Mouse (Mus musculus) spleen, adult 2 months (tissue): ENCODE measurements at regions not wholly inside any gene's neighbourhood (a gene's known extent, or its start where the extent isn't known, plus 50 kb on each side); places are given as distances from the start of the nearest gene placed in this dataset.
"Not testable (repeated sequence)": the region's sequence is repeated elsewhere in the genome, so short reads cannot be mapped to it uniquely, and the experiment has no call there.

Experiments used
- CTCF ChIP-seq: fragments of 200-500 bp; IDR thresholded peaks from 2 replicates; pipeline ENCODE4 v1.5.1; 2011; ENCODE audit warnings: mild to moderate bottlenecking, inconsistent platforms; ENCODE audit not compliant: insufficient read depth, insufficient read length, insufficient replicate concordance; ENCODE audit errors: extremely low read depth
- POLR2A ChIP-seq: fragments of 200-500 bp; IDR thresholded peaks from 2 replicates; pipeline ENCODE4 v1.6.1; 2011; ENCODE audit warnings: low read depth, low read length, inconsistent platforms

DNA sequence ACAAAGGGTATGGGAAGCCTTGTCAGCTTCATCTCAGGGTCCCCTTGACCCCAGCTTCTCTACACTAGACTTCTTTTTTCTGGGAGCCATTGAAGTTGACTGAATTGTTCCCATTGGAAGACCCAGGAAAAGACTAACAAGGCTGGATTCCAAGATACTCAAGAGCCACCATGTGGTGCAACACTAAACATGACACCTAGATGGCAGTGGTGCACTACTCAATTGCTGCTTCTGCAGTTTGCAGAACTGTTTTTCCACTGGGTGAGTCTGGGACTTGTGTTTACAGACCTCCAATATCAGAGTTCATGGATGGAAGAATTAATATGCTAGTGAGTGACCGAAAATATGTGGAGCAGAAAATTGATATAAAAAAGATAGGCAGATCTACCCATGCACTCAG, 709.7 kb downstream of the 5730507C01Rik start:
- not testable (repeated sequence) for TF ChIP-seq CTCF, POLR2A
